Mouse (Mus musculus) small intestine, adult 2 months (tissue): ENCODE results near the gene Cenpi. TPM values are rescaled to one million over a fixed set of nuclear protein-coding genes. Genes with fewer than 3 reads are reported as not detected.

Experiments
- H3K27ac ChIP-seq: fragments of 200-500 bp; 2 replicates; pipeline ENCODE4 v1.5.1; 2012; ENCODE audit warnings: low read depth, low read length, control low read depth, inconsistent platforms; ENCODE audit not compliant: insufficient read depth
- H3K27me3 ChIP-seq: fragments of 200-500 bp; 2 replicates; pipeline ENCODE4 v1.6.1; 2012; ENCODE audit warnings: mild to moderate bottlenecking, moderate library complexity, low read length, inconsistent platforms; ENCODE audit not compliant: control insufficient read depth, insufficient read depth
- H3K36me3 ChIP-seq: fragments of 200-500 bp; 2 replicates; pipeline ENCODE4 v1.6.1; 2012; ENCODE audit warnings: mild to moderate bottlenecking, low read length, control low read depth, inconsistent platforms; ENCODE audit not compliant: control insufficient read depth, insufficient read depth
- H3K4me1 ChIP-seq: fragments of 200-500 bp; 2 replicates; pipeline ENCODE4 v1.6.1; 2012; ENCODE audit warnings: low read length, inconsistent platforms, mixed read lengths; ENCODE audit not compliant: control insufficient read depth, insufficient read depth, insufficient read length
- H3K4me3 ChIP-seq: fragments of 200-500 bp; 2 replicates; pipeline ENCODE4 v1.5.1; 2012; ENCODE audit warnings: low read depth, mild to moderate bottlenecking, control low read depth, inconsistent platforms, low read length, moderate library complexity
- CTCF ChIP-seq: fragments of 200-500 bp; IDR thresholded peaks from 2 replicates; pipeline ENCODE4 v1.5.1; 2012; ENCODE audit warnings: low read depth, mild to moderate bottlenecking, control low read depth, inconsistent platforms, low read length, moderate library complexity, mixed read lengths; ENCODE audit not compliant: insufficient replicate concordance, insufficient read length; ENCODE audit errors: extremely low read depth
- POLR2A ChIP-seq: fragments of 200-500 bp; IDR thresholded peaks from 2 replicates; pipeline ENCODE4 v1.6.1; 2012; ENCODE audit warnings: low read depth, mild to moderate bottlenecking, control low read depth, inconsistent platforms, low read length, moderate library complexity
- WGBS: fragments of 180-500 bp; shearing (Covaris S2); methylation state at CpG from one replicate; pipeline ENCODE4 v1.1.7; 2018; 5-methylcytosine and 5-hydroxymethylcytosine counted together
- polyA plus RNA-seq: library from polyadenylated mRNA; depleted of rRNA; stranded (reverse); fragments of >200 nt; gene quantifications from 2 replicates; pipeline ENCODE4 v1.2.3, GENCODE M21; 2012

Gene Cenpi
- polyA plus RNA-seq, 1 experiment: 0.29 TPM

DNA sequence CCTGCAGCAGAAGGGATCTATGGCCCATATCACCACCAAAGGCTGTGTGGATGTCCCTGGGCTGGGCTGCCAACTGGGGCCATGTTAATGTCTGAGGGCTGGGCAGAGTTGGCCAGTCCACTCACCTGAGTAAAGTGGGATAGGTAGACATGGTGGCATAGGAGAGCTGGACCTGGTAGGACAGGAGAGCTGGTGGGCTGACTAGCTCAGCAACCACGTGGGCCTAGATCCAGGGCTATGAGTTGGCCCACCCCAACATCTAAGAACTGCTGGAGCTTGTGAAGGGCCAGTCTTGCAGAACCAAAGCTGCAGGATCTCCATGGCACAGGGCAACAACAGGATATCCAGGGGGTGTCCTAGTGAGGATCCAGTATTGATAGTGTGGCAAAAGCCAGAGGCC is 57.5 kb downstream of the Cenpi start:
- Histone ChIP-seq H3K27ac (no peak overlapping the region), H3K4me3 (no peak overlapping the region), H3K27me3 (no peaks in the 10 kb centered on the region), H3K36me3 (no peaks in the 10 kb centered on the region), H3K4me1 (no peaks in the 10 kb centered on the region)
- TF ChIP-seq POLR2A: no peak
- no peak for TF ChIP-seq CTCF
- 81% methylated on average over 1 of the region's 1 CpGs for WGBS

DNA sequence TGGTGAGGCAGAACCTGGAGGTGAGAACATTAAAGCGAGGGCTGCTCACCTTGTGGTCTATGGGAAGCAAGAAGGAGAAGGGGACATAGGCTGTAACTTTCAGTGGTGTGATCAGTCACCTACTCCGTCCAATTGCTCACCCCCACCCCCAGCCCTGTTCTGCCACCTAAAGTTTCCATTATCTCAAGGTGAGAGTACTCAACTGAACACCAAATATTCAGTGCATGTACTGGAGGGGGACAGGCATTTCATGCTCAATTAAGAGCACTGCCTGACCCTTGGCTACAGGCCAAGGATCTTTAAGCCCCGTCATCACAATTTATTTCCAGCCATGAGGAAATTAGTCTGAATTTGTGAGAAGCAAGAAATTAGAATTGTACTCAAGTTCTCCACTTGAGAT is 58.7 kb downstream of the Cenpi start:
- H3K4me3 ChIP-seq: no peak overlapping the region
- H3K4me1 ChIP-seq: no peaks in the 10 kb centered on the region
- WGBS: 81% methylated on average over 3 of the region's 3 CpGs
- H3K36me3 ChIP-seq: no peaks in the 10 kb centered on the region
- no peaks in the 10 kb centered on the region for H3K27me3 ChIP-seq
- no peak overlapping the region for H3K27ac ChIP-seq
- TF ChIP-seq CTCF (no peak), POLR2A (no peak)

DNA sequence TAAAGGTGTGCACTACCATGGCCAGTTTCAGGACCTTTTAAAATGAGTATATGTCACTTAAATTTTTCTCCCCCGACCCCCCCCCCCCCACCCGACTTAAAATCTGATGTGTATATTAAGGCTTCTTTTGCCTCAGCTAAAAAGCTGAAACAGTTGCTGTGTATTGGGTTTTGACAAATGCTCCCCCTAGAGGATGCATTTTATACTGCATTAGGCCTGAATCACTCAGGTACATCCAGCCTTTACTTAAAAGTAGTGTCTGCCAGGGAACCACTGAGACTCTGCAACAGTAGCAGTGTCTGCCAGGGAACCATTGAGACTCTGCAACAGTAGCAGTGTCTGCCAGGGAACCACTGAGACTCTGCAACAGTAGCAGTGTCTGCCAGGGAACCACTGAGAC is 63.4 kb downstream of the Cenpi start:
- H3K4me3 ChIP-seq: no peak overlapping the region
- no peaks in the 10 kb centered on the region for H3K4me1 ChIP-seq
- H3K27ac ChIP-seq: no peak overlapping the region
- TF ChIP-seq CTCF (no peak), POLR2A (no peak)
- no peaks in the 10 kb centered on the region for H3K27me3 ChIP-seq
- H3K36me3 ChIP-seq: no peaks in the 10 kb centered on the region
- 11% methylated on average over 2 of the region's 2 CpGs for whole genome bisulfite sequencing

DNA sequence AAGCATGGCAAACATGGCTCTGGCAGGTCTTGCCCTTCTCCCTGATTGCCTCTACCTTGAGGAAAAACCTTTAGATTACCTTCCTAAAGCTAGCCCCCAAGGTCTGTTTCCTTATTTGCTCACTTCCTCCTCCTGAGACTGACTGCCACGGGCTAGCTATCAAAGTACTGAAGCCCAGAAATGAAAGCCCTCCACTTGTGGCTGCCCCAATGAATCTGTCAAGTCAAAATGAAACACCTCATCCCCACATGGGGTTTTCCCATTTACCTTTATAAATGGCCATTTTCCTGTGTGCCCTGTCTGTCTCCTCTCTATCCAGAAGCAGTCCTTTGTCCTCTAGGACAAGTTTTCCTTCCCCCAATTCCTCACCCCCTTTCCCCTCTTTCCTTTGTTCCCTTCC is 66.3 kb downstream of the Cenpi start:
- Histone ChIP-seq H3K36me3 (no peaks in the 10 kb centered on the region), H3K27me3 (no peaks in the 10 kb centered on the region), H3K27ac (no peak overlapping the region), H3K4me3 (no peak overlapping the region), H3K4me1 (no peaks in the 10 kb centered on the region)
- WGBS: 21% methylated on average over 1 of the region's 1 CpGs
- TF ChIP-seq CTCF: no peak
- no peak for TF ChIP-seq POLR2A

DNA sequence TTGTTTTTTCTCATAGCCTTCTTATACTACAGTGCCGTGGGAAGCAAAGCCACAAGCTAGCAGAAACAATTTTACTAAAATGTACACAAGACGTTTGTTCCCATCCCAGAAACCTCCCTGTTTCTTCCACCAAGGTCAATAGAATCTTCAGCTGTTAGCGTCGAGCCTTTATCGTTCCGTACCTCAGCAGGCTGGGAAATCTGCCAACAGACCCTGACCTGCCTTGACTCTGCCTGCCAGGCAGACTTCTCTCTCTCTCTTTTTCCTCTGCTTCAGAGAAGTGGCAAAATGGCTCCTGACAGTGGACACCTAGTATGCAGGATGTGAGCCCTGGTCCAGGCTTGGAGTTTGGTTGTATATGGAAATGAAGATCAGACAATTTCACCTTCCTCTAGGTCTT is 77.0 kb downstream of the Cenpi start:
- no peak for TF ChIP-seq POLR2A
- TF ChIP-seq CTCF: no peak
- WGBS: 48% methylated on average over 6 of the region's 6 CpGs
- Histone ChIP-seq H3K4me1 (no peaks in the 10 kb centered on the region), H3K4me3 (no peak overlapping the region), H3K36me3 (no peaks in the 10 kb centered on the region), H3K27ac (no peak overlapping the region), H3K27me3 (no peaks in the 10 kb centered on the region)

DNA sequence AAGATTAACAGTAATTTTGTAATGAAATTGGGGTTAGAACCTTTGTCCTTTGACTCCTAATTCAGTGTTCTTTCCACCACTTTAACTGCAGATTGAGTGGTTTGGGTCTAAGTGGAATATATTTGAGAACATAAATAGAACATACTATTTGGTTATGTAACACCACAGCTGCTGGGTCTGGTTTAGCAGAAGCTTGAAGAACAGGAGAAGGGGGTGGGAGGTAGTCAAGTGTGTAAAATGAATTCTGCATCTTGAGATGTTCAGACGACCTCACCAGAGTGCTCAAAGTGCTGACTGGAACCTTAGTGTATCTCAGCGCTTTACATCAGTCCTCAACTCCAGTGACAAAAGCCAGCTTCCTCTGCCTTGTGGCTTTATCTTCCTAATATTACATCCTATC is 91.1 kb downstream of the Cenpi start:
- Histone ChIP-seq H3K4me3 (no peak overlapping the region), H3K36me3 (no peaks in the 10 kb centered on the region), H3K27me3 (no peaks in the 10 kb centered on the region), H3K27ac (no peak overlapping the region), H3K4me1 (no peaks in the 10 kb centered on the region)
- TF ChIP-seq CTCF: no peak
- no peak for TF ChIP-seq POLR2A
- 77% methylated on average over 2 of the region's 2 CpGs for WGBS

DNA sequence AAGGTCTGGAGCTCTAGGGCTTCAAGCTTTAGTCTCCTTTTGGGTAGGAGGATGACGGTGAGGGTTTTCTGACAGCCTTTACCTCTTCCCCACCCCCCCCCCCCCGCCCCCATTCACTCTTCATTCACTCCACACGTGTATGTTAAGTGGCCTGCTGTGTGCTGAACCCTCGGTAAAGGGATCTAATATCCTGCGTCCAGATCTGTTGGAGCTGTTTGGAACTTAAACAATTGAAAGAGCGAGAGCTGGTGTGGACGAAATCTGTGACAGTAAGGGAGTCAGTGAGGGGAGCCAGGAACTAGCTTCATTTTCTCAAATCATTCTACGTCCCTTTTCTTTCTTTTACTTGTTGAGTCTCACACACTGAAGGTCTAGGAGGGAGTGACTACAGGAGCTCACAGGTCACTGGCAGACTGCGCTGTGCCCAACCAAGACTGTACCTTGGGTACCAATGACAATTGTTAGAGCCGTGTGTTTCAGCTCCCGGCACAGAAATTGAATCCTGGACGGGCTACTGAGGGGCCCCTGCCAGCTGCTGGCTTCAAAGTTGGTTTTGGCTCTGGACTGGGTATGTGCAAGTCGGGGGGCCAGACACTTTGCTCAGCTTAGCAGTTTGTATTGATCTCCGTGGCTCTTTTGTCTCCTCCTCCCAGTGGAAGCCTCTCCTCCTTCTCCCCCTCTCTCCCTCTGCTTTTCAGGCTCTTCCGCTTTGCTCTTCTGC is 96.1 kb downstream of the Cenpi start, which contains the start of gene Drp2:
Drp2 (plus strand) TSS at position 689 of the 721 bp plus-strand sequence.
- Histone ChIP-seq H3K36me3 (no peaks in the 10 kb centered on the region), H3K27me3 (no peaks in the 10 kb centered on the region), H3K27ac (no peak within 1 kb of the TSS), H3K4me3 (peak within 1 kb of the TSS; percentile 51), H3K4me1 (no peaks in the 10 kb centered on the region)
- no peak for TF ChIP-seq CTCF
- no peak for TF ChIP-seq POLR2A
- WGBS: 31% methylated on average over 15 of the region's 15 CpGs

DNA sequence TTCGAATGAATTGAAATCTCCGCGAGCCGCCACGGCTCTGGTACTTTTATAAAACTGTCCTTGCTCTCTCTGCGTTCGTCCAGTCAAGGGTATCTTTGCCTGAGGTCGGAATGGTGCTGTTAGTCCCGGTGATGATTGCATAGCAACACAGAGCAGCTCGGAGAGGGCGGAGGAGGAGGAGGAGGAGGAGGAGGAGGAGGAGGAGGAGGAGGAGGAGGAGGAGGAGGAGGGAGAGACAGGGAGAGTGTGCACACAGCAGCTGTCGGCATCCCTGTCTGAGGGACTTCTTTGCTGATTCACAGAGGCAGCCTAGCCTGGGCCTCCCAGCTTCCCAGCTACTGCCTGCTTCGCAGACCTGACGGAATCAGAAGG is 96.7 kb downstream of the Cenpi start:
- Histone ChIP-seq H3K27ac (no peak overlapping the region), H3K27me3 (no peaks in the 10 kb centered on the region), H3K36me3 (no peaks in the 10 kb centered on the region), H3K4me3 (peak overlapping the region; percentile 51), H3K4me1 (no peaks in the 10 kb centered on the region)
- 20% methylated on average over 12 of the region's 14 CpGs for WGBS
- TF ChIP-seq CTCF (no peak), POLR2A (no peak)
